Mouse (Mus musculus) bone marrow macrophage, adult 2 months (primary cell): ENCODE data around the gene Rfx4.

Source experiments
- CTCF ChIP-seq: IDR thresholded peaks from 2 replicates; pipeline ENCODE4 v1.5.1; 2012; ENCODE audit warnings: low read depth, mild to moderate bottlenecking, low read length, moderate library complexity
- POLR2A ChIP-seq: IDR thresholded peaks from 2 replicates; pipeline ENCODE4 v1.6.1; 2012; ENCODE audit warnings: mild to moderate bottlenecking, low read depth, low read length, borderline replicate concordance

DNA sequence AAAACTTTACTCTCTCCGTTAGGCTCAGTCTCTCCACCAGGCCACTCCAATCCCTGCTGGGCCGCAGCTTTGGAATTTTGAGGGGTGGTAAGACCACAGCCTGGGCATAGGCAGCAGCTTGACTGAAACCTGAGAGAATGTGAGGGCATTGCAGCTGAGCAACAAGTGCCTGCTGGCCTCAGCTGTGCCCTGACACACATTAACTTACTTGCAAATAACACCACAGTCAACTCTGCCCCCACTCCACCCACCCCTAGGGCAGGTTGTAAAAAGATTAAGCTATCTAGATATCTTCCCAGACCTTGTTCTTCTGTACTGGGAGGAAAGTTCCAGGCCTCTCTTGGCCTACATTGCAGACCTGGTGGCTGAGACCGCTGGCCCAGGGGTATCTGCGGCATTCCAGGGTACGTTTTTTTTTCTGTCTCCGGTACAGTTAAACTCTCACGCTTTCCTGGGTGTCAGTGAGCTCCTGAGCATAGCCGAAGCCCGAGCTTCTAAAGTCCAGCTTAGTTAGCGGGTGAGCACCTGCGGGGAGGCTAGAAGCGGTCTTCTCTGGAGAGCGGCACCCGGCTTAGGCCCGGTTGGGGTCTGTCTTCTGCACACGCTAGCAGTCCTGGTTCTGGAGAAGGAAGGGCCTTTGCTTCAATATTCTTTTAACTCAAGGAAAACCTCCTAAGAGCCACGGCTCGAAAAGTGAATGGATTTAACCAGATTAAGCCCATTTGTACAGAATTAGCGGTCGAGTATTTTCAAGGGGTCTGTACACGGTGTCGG, 1.8 kb downstream of the Rfx4 start:
- TF ChIP-seq CTCF (no peak), POLR2A (no peak)
